Mouse (Mus musculus) adipose tissue, adult 10 weeks (tissue): ENCODE data around the gene Cwf19l2. TPM values are rescaled to one million over a fixed set of nuclear protein-coding genes. Genes with fewer than 3 reads are reported as not detected.

Source experiments
- polyA plus RNA-seq: library from polyadenylated mRNA; stranded (reverse); fragments of 350-450 nt; fragmentation: Illumina TruSeq; extraction: RNeasy Lipid Tissue Mini Kit (QIAGEN cat#74804); gene quantifications from one replicate; pipeline ENCODE4 v1.2.3, GENCODE M21; 2014; ENCODE audit warnings: low read depth, low replicate concordance

Cwf19l2 gene
- polyA plus RNA-seq = 9.1 TPM

DNA sequence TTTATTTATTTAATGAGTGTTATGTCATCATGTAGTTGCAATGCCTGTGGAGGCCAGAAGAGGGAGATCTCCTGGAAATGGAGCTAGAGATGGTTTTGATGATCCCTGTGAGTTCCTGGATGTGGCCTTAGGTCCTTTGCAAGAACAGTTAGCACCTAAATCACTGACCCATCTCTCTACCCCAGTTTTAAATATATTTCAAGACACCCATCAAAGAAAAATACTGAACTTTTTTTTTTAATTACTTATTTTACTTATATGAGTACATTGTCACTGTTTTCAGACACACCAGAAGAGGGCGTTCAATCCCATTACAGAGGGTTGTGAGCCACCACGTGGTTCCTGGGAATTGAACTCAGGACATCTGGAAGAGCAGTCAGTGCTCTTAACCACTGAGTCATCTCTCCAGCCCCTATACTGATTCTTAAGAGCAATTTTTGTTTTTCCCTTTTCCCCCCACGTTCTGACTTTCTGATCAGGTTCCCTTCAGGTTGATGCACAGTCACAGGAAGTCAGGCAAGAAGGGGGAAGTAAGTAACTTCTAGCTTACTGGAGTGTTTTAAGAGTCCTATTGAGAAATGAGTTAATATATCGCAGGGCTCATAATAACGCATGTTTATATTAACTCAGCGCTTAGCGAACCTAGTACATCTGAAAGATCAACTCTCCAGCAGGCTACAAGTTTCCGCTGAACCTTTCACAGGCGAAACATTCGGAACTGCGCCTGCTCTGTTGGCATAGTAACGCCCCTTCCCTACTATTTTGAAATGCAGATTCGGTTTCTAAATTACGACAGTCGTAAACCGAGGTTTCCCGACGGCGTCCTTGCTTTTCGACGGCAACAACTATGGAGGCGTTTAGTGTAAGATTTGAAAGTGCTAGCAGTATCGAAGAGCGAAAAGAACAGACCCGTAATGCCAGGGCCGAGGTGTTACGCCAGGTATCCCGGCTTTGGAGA, at the start of gene Cwf19l2:
Gene Cwf19l2, plus strand, starts transcription at position 342 of the 958 bp plus-strand sequence.

Other genes starting within 250 kb of the Cwf19l2 start
- gene Alkbh8, start 68.5 kb upstream of the Cwf19l2 start, polyA plus RNA-seq = 6.0 TPM
- 0.38 TPM for gene Gucy1a2, start 129.2 kb downstream of the Cwf19l2 start, polyA plus RNA-seq